Mouse (Mus musculus): ENCODE data around the gene Tnpo3. TPM values are rescaled to one million over a fixed set of nuclear protein-coding genes. Genes with fewer than 3 reads are reported as not detected.

Gene Tnpo3
- total RNA-seq, 2 experiments from 2014 or later: 40.3 to 44.0 TPM

GRCm38 (mm10) chr6:29497791-29498190, 111.9 kb downstream of the Tnpo3 start:
- DNase-seq (ENCODE audit: low spot score): no peak
- intact Hi-C loops (cut with DNase I): no loop called here

- DNase-seq (ENCODE audit: low spot score): no peak
- intact Hi-C loops (cut with DNase I): no loop called here
These were observed 113.4 kb downstream of the Tnpo3 start for GRCm38 (mm10) chr6:29496270-29496669.

- intact Hi-C loops (cut with DNase I): no loop called here
- no peak for DNase-seq (ENCODE audit: low spot score)
These were observed 115.6 kb downstream of the Tnpo3 start for GRCm38 (mm10) chr6:29494101-29494500.

Other genes with a start within 250 kb of the Tnpo3 start
- not detected for gene Opn1sw, start 221.4 kb downstream of the Tnpo3 start, total RNA-seq (2021)
- gene Ccdc136, start 213.6 kb downstream of the Tnpo3 start, total RNA-seq (2021): 1 to 10 TPM; 1.9 to 3.1 TPM
- 100 to 1,000 TPM; 201 to 220 TPM for gene Flnc, start 176.6 kb downstream of the Tnpo3 start, total RNA-seq (2021)
- gene Atp6v1f, start 142.2 kb downstream of the Tnpo3 start, total RNA-seq (2021): 100 to 1,000 TPM in 1 of 2 experiments, 10 to 100 TPM in 1; 99.3 to 109 TPM
- not detected for gene Atp6v1fnb, start 138.4 kb downstream of the Tnpo3 start, total RNA-seq (2021)
- 1 to 10 TPM; 4.4 to 4.6 TPM for gene Kcp, start 101.9 kb downstream of the Tnpo3 start, total RNA-seq (2021)
- gene Irf5, start 83.3 kb downstream of the Tnpo3 start, total RNA-seq (2021): 1 to 10 TPM; 2.7 to 4.2 TPM
- gene Tspan33, start 84.3 kb upstream of the Tnpo3 start, total RNA-seq (2021): 1 to 10 TPM; 1.4 to 1.5 TPM
- 10 to 100 TPM in 1 of 2 experiments, 1 to 10 TPM in 1; 9.4 to 10.3 TPM for gene Smo, start 125.6 kb upstream of the Tnpo3 start, total RNA-seq (2021)
- 10 to 100 TPM; 15.0 to 16.9 TPM for gene Ahcyl2, start 158.1 kb upstream of the Tnpo3 start, total RNA-seq (2021)

Measured in heart, postnatal 25 days (tissue).